Mouse (Mus musculus) cerebellum, postnatal 25 days (tissue): ENCODE results near the gene Cdc37l1.

ENCODE experiments used
- DNase-seq, 2 experiments: peaks; one replicate each; pipeline ENCODE4 v3.0.0; 2021; ENCODE audit warnings: mixed read lengths in 2 of 2

Gene Cdc37l1

GRCm38 (mm10) chr19:29009046-29009445 lies 18.9 kb downstream of the Cdc37l1 start:
- DNase-seq, result no peak

DNA sequence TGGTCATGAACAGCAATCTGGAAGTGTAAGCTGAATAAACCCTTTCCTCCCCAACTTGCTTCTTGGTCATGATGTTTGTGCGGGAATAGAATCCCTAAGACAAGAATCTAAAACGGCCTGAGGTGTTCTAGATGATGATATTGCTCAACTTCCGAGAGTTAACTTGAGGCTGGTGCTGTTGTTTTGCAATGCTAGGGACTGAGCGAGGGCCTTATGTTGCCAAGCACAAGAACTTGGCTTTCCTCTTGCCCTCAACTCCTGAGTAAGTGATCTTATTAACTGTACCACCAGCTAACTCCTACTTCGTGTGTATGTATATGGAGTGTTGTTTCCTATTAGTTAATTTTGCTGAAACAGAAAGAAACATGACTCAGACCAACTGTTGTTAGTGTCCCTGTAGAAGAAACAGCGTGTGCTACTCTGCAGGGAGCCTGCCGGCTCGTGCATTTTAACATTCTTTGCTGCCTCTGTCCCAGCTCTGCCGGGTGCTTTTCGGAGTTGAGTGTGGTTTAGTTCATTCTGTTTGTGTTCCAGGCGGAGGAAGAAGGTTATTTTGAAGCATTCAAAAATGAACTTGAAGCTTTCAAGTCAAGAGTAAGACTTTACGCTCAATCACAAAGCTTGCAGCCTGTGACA lies 21.3 kb downstream of the Cdc37l1 start:
- no peak for DNase-seq

- DNase-seq, result no peak
Observed at GRCm38 (mm10) chr19:29014466-29015055, 24.4 kb downstream of the Cdc37l1 start.

DNA sequence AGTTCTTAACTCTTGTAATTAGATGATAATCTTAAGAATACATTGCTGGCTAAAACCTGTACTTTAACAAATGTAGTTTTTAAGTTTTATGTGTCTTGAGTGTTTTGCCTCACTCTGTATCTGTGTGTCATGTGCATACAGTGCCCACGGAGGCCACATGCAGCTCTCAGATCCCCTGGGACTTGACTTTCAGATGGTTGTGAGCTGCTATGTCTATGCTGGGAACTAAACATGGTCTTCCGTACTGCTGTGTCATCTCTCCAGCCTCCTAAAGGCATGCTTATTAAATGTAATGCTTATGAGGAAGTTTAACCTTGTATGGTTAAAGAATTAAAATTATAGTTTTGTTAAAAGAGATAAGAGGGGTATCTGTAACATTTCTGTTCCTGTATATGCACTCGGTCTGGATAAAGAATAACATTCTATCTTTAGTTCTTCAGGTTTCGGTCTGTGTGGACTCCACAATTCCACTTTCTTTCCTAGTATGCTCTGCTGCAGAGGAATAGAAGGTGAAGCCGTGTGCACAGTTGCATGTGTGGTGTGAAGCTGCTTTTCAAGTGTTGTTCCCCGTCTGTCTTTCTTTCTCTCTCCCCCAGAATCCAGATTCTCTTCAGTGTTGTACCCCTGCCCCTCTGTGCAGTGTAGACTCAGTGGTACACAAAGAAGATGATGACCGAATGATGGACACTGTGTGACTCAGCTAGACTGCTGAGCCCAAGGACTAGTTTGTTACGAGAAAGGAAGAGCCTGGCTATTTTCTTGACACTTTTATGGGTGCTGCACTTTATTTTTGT lies 25.5 kb downstream of the Cdc37l1 start:
- no peak for DNase-seq

DNA sequence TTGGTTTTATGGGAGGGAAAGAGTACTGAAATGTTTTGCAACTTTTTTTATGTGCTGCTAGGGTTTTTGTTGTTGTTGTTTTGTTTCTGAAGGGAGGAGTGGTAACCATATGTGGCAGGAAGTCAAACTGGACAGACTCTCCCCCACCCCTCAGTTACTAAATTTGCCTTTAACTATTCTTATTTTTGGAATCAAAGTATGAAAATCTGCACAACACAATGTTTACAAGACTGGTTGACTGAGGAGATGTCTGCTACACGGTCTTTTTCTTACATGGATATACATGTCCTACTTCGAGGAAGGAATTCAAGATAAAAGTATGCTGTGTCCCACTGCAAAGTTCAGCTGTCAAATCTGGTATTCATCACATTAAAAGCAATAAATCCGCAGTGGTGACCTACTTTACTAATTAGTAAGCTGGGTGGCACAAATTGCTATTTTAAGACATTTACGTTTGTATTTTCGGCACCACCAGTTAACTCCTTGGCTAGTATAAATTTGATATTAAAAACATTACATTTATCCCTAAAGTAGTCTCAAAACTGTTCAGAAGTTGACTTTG lies 26.1 kb downstream of the Cdc37l1 start:
- no peak for DNase-seq

- no peak for DNase-seq
Observed at GRCm38 (mm10) chr19:29016786-29017185, 26.6 kb downstream of the Cdc37l1 start.

GRCm38 (mm10) chr19:29019647-29020046 lies 29.5 kb downstream of the Cdc37l1 start:
- no peak for DNase-seq

DNA sequence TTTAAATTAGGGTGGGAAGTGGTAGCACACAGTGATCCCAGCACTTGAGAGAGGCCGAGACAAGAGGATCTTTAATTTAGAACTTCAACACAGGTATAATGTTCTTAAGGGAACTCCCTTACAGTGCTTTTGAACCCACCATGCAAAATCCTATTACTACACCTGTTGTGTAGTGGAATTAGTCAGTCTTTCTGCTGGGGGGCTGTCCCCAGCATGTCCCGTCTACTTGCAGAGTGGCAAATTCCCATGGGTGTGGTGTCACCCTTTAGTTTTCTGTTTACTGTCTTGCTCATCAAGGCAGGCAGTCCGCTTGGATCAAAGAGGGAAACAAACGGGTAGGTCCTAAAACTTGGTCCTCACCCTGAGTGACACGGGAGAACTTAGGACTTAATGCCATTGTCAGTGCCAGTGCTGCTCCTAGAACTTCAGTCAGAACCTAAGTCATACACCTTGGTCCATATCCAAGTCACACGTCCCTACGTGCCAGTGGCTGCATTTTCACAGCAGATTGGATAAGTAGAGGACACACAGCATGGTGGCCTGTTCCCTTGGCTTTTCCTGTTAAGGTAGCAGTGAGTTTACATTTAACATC lies 31.7 kb downstream of the Cdc37l1 start:
- DNase-seq, result no peak

- peak in 1 of 2 experiments; percentile 48 for DNase-seq
Observed at GRCm38 (mm10) chr19:29024391-29024947, 34.3 kb downstream of the Cdc37l1 start.

DNA sequence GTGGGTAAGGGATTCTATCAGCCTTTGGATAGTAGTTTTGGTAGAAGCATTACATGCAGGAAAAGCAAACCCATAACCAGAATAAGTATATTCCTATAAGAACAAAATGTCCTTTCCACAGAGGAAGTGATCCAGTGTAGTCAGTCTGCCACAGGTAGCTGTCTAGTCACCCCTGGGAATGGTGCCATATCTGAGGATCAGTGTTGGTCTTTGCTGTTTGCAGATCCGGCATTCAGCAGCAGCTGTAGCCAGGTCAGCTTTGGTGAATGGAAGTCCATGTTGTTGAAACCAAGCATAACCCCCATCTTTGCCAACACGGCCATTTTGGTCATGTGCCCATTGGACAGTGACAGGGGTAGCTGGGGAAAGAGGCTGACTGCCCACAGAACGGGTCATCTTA lies 41.6 kb downstream of the Cdc37l1 start:
- no peak for DNase-seq

GRCm38 (mm10) chr19:29032662-29033061 lies 42.5 kb downstream of the Cdc37l1 start:
- DNase-seq, result no peak

GRCm38 (mm10) chr19:29037026-29037425 lies 46.9 kb downstream of the Cdc37l1 start:
- no peak for DNase-seq

DNA sequence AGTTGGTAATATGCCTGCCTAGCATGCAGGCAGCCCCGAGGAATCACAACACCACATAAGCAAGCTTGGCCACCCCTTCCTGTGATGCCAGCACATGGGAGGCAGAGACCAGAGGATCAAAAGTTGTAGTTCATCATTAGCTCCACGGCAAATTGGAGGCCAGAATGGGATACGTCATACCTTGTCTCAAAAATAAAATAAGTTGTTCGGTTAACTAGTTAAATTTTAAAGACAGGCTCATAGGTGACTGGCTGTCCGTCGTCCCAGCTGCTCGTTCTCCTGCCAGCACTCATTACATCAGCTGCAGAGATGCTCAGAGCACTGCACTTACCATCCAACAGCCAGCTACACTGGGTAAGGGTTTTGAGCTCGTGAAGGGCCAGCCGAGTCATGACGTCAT lies 47.4 kb downstream of the Cdc37l1 start:
- no peak for DNase-seq

DNA sequence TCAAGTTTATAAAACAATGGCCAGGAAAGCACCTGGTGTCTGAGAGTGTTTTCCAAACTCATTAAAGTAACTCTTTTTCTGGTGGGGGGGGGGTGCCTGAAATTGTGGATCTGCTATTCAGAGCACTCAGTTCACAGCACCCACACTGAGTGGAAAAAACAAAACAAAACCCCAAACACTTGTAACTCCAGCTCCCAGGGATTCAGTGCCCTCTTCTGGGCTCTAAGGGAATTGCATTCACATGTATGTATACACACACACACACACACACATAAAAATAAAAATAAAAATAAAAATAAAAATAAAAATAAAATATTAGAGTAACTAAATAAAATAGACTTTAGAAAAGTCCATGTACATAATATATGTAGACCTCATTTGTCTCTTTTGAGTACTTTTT lies 49.2 kb downstream of the Cdc37l1 start:
- DNase-seq, result no peak

DNA sequence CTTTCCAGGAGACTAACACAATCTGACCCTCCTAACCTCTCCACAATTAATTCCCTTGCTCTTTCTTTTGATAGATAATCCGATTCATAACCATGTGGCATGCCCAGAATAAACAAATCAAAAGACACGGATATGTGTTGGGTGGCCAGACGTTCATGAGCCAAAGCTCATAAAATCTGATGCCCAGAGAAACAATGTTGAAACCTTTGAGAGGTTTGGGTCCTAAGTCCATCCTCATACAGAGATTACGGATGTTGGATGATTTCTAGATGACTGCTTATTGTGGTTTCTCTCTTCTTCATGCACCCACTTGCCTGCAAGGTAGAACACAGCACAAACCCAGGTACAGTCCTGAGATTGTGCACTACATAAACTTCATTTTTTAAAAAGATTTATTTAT lies 50.1 kb downstream of the Cdc37l1 start:
- no peak for DNase-seq

DNA sequence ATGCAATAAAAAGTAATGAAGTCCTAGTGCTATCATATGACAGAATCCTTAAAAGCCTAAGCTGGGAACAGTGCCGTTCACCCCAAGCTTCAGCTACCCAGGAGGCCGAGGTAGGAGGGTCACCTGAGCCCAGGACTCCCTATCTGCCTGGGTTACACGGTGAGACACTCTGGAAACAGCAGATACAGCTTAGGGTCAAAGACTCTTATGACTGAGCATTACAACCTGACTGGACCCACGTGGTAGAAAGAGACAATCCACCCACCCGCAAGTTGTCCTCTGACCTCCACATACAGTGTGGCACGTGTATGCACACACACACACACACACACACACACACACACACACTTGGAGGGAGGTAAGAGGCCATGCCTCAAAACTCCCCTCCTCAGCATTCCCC lies 52.0 kb downstream of the Cdc37l1 start:
- DNase-seq, result no peak

GRCm38 (mm10) chr19:29042647-29043046 lies 52.5 kb downstream of the Cdc37l1 start:
- no peak for DNase-seq

- no peak for DNase-seq
Observed at GRCm38 (mm10) chr19:29044353-29044768, 54.2 kb downstream of the Cdc37l1 start.

DNA sequence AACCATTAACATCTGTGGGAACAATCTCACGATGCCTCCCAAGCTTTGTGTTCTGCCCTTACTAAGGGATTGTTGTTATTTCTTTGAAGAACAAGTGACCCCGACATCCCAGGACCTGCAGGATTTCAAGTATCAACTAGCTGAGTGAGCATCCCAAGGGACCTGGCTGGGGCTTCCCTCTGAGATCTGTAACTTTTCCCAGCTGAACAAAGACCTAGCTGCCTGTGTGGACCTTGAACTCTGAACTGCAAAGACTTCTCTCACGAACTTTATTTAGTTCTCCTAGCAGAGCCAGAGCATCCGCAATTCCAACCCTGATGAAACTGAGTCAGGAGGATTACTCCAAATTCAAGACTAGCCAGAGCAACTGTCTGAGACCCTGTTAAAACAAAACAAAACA lies 55.2 kb downstream of the Cdc37l1 start:
- DNase-seq, result no peak

GRCm38 (mm10) chr19:29045956-29046650 lies 56.0 kb downstream of the Cdc37l1 start:
- no peak for DNase-seq

DNA sequence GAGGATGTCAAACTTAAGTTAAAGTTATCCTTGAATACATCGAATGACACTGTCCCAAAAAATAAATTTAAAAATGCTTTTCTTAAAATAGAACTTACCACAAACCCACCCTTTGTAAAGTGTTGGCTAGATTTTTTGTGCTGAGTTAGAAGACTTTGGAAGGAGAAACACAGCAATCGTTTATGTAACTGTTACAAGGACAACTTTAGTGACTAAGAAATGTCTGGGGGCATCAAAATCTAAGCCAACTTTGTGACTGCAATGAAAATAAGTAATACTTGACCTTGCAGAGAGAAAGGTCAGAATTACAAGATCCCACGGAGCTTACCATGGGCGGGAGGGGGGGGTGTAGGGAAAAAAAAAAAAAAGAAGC lies 56.8 kb downstream of the Cdc37l1 start:
- no peak for DNase-seq
